Mouse (Mus musculus) kidney, adult 2 months (tissue): ENCODE data around the gene Tmem239. TPM values are rescaled to one million over a fixed set of nuclear protein-coding genes. Genes with fewer than 3 reads are reported as not detected.

Experiments
- DNase-seq: peaks from one replicate; pipeline ENCODE4 v3.0.0; 2021
- H3K27ac ChIP-seq: fragments of 200-500 bp; 2 replicates; pipeline ENCODE4 v1.5.1; 2012; ENCODE audit warnings: low read depth, low read length, control low read depth, inconsistent platforms; ENCODE audit not compliant: insufficient read depth
- H3K27me3 ChIP-seq: fragments of 200-500 bp; replicated peaks from 2 replicates; pipeline ENCODE4 v1.6.1; 2012; ENCODE audit warnings: mild to moderate bottlenecking, moderate library complexity, low read length, inconsistent platforms; ENCODE audit not compliant: control insufficient read depth, insufficient read depth
- H3K36me3 ChIP-seq: fragments of 200-500 bp; 2 replicates; pipeline ENCODE4 v1.6.1; 2012; ENCODE audit warnings: mild to moderate bottlenecking, moderate library complexity, low read length, inconsistent platforms; ENCODE audit not compliant: control insufficient read depth, insufficient read depth
- H3K4me1 ChIP-seq: fragments of 200-500 bp; 2 replicates; pipeline ENCODE4 v1.6.1; 2011; ENCODE audit warnings: low read length; ENCODE audit not compliant: control insufficient read depth, insufficient read depth
- H3K4me3 ChIP-seq: fragments of 200-500 bp; 2 replicates; pipeline ENCODE4 v1.5.1; 2011; ENCODE audit warnings: mild to moderate bottlenecking, low read depth, low read length, control low read depth; ENCODE audit not compliant: insufficient read depth
- CTCF ChIP-seq: fragments of 200-500 bp; conservative IDR thresholded peaks from 2 replicates; pipeline ENCODE4 v1.5.1; 2011; ENCODE audit warnings: low read depth, mild to moderate bottlenecking, control low read depth, low read length, moderate library complexity, mixed read lengths; ENCODE audit not compliant: insufficient read depth, insufficient read length
- POLR2A ChIP-seq: fragments of 200-500 bp; IDR thresholded peaks from one replicate; pipeline ENCODE4 v1.6.1; 2011; ENCODE audit warnings: low read depth, low read length, control low read depth
- WGBS: fragments of 180-500 bp; shearing (Covaris S2); methylation state at CpG from one replicate; pipeline ENCODE4 v1.1.7; 2018; 5-methylcytosine and 5-hydroxymethylcytosine counted together
- polyA plus RNA-seq: library from polyadenylated mRNA; depleted of rRNA; stranded (reverse); fragments of >200 nt; gene quantifications from 2 replicates; pipeline ENCODE4 v1.2.3, GENCODE M21; 2012

The Tmem239 gene
- polyA plus RNA-seq, 1 experiment = not detected

- H3K4me3 ChIP-seq = no peak overlapping the region
- no peak overlapping the region for H3K27ac ChIP-seq
- WGBS = 36% methylated on average over 16 of the region's 16 CpGs
- peak; percentile 83 for DNase-seq
- H3K36me3 ChIP-seq = no peaks in the 10 kb centered on the region
- H3K4me1 ChIP-seq = no peaks in the 10 kb centered on the region
- TF ChIP-seq CTCF (peak; percentile 87), POLR2A (no peak)
- H3K27me3 ChIP-seq = no peaks in the 10 kb centered on the region
These were observed 5.5 kb downstream of the Tmem239 start for GRCm38 (mm10) chr2:130411558-130412495.

- WGBS = 77% methylated on average over 3 of the region's 3 CpGs
- Histone ChIP-seq H3K4me1 (no peaks in the 10 kb centered on the region), H3K27ac (no peak overlapping the region), H3K36me3 (no peaks in the 10 kb centered on the region), H3K27me3 (no peaks in the 10 kb centered on the region), H3K4me3 (no peak overlapping the region)
- TF ChIP-seq CTCF (no peak), POLR2A (no peak)
- DNase-seq = no peak
These were observed 6.5 kb downstream of the Tmem239 start for GRCm38 (mm10) chr2:130412775-130413174.

GRCm38 (mm10) chr2:130414094-130414856, 8.0 kb downstream of the Tmem239 start:
- Histone ChIP-seq H3K36me3 (no peaks in the 10 kb centered on the region), H3K27ac (no peak overlapping the region), H3K4me1 (no peaks in the 10 kb centered on the region), H3K4me3 (no peak overlapping the region), H3K27me3 (no peaks in the 10 kb centered on the region)
- DNase-seq = no peak
- no peak for TF ChIP-seq POLR2A
- TF ChIP-seq CTCF = 0 out of 2 replicates have a peak, but pooled peaks have one; percentile 22
- WGBS = 81% methylated on average over 6 of the region's 6 CpGs

GRCm38 (mm10) chr2:130421781-130422620, 15.7 kb downstream of the Tmem239 start:
- WGBS = 96% methylated on average over 26 of the region's 26 CpGs
- Histone ChIP-seq H3K4me3 (no peak overlapping the region), H3K36me3 (no peaks in the 10 kb centered on the region), H3K27ac (no peak overlapping the region), H3K4me1 (peaks cover 7% of the 10 kb centered on the region), H3K27me3 (no peaks in the 10 kb centered on the region)
- DNase-seq = no peak
- TF ChIP-seq CTCF (no peak), POLR2A (no peak)

- no peaks in the 10 kb centered on the region for H3K36me3 ChIP-seq
- no peak for TF ChIP-seq POLR2A
- TF ChIP-seq CTCF = no peak
- H3K4me3 ChIP-seq = peak overlapping the region; percentile 94
- no peaks in the 10 kb centered on the region for H3K27me3 ChIP-seq
- DNase-seq = peak; percentile 79
- H3K27ac ChIP-seq = peak overlapping the region; percentile 78
- 10% methylated on average over 49 of the region's 49 CpGs for WGBS
- H3K4me1 ChIP-seq = peaks cover 7% of the 10 kb centered on the region
These were observed 17.3 kb downstream of the Tmem239 start for GRCm38 (mm10) chr2:130423397-130424125.

- peak within 1 kb of the TSS; percentile 81 for H3K27ac ChIP-seq
- H3K27me3 ChIP-seq = no peaks in the 10 kb centered on the region
- peaks cover 7% of the 10 kb centered on the region for H3K4me1 ChIP-seq
- under 1% methylated on average over 58 of the region's 58 CpGs for whole genome bisulfite sequencing
- no peaks in the 10 kb centered on the region for H3K36me3 ChIP-seq
- peak within 1 kb of the TSS; percentile 94 for H3K4me3 ChIP-seq
- TF ChIP-seq POLR2A (peak; percentile 75), CTCF (peak; percentile 50)
- DNase-seq = peak; percentile 95
These were observed 18.0 kb downstream of the Tmem239 start, which contains the start of the genes Vps16 and Pced1a for GRCm38 (mm10) chr2:130424126-130424853. TSS of gene Vps16 (plus strand) at chr2:130424339. TSS of gene Pced1a (minus strand) at chr2:130424701.
